In genomic region chr9:66919382-66919971, GRCm38 (mm10) we compare ENCODE assay signal across 7 mouse cellular contexts. TPM values are rescaled to one million over a fixed set of nuclear protein-coding genes. Genes with fewer than 3 reads are reported as not detected.
DNase-seq lines count a peak whose midpoint lies in the region; ATAC-seq lines count a peak whose summit lies in the region.

TSS of gene Rab8b (minus strand) at chr9:66919687.

- intact Hi-C loops in gastrocnemius, postnatal 36 days (cut with DNase I) = no loop called here
- intact Hi-C loops in left cerebral cortex, postnatal 25 days (cut with DNase I) = loop anchor here (1.0 to 5.0 kb wide), 3 partner anchors 42 to 85 kb away; partner anchors contain the start of genes Aph1c and Lactb

- H3K27me3 ChIP-seq in intestine, embryonic 15.5 days (replicated peaks) = no peaks in the 10 kb centered on the region
- H3K27me3 ChIP-seq in midbrain, embryonic 10.5 days (ENCODE audit: low read depth, poor library complexity, severe bottlenecking) = peaks cover 10% of the 10 kb centered on the region; the same call in 1 of the 2 replicates

- DNase-seq in adrenal gland, adult 2 months = peak; percentile 98
- peak; percentile 96 for DNase-seq in embryo, embryonic 11.5 days (ENCODE audit: low read depth, low spot score)
- DNase-seq in gastrocnemius, postnatal 36 days = peak; percentile 89 to 98
- peak; percentile 95 to 98 for DNase-seq in left cerebral cortex, postnatal 25 days (ENCODE audit: low spot score in 2 of 2)
- peak; percentile 99 for DNase-seq in midbrain, embryonic 10.5 days (ENCODE audit: low spot score)
- DNase-seq in right cerebral cortex, postnatal 4 days = peak; percentile 98

- H3K27ac ChIP-seq in intestine, embryonic 15.5 days = peak within 1 kb of the TSS; percentile 92
- H3K27ac ChIP-seq in midbrain, embryonic 10.5 days (replicated peaks) = peak within 1 kb of the TSS; percentile 95

- H3K9ac ChIP-seq in intestine, embryonic 15.5 days = peak within 1 kb of the TSS; percentile 90

- H3K4me2 ChIP-seq in intestine, embryonic 15.5 days (replicated peaks) = peak within 1 kb of the TSS; percentile 79

- ATAC-seq in intestine, embryonic 15.5 days = peak; percentile 99

- peaks cover 12% of the 10 kb centered on the region for H3K4me1 ChIP-seq in intestine, embryonic 15.5 days (replicated peaks)
- peaks cover 26% of the 10 kb centered on the region for H3K4me1 ChIP-seq in midbrain, embryonic 10.5 days

- no peaks in the 10 kb centered on the region for H3K36me3 ChIP-seq in intestine, embryonic 15.5 days
- 0 out of 2 replicates have a peak, but pooled peaks cover 4% of the 10 kb centered on the region for H3K36me3 ChIP-seq in midbrain, embryonic 10.5 days

- no peaks in the 10 kb centered on the region for H3K9me3 ChIP-seq in intestine, embryonic 15.5 days
- H3K9me3 ChIP-seq in midbrain, embryonic 10.5 days (replicated peaks) = no peaks in the 10 kb centered on the region

- H3K4me3 ChIP-seq in intestine, embryonic 15.5 days (replicated peaks) = peak within 1 kb of the TSS; percentile 85
- peak within 1 kb of the TSS; percentile 79 for H3K4me3 ChIP-seq in midbrain, embryonic 10.5 days

- under 1% methylated on average over 49 of the region's 49 CpGs for WGBS in intestine, embryonic 15.5 days
- WGBS in midbrain, embryonic 10.5 days = under 1% methylated on average over 49 of the region's 49 CpGs

RNA-seq across cellular contexts. Expression of gene Rab8b, which starts in this region (rescaled TPM):
- 10 to 100 TPM; 14.6 to 19.4 TPM for total RNA-seq in adrenal gland, adult 2 months (2021)
- 3.2 and 3.9 TPM in 2 replicates for polyA plus RNA-seq in adrenal gland, adult 2 months (2012; rRNA removed)
- total RNA-seq in gastrocnemius, postnatal 36 days (2021) = 1 to 10 TPM; 5.0 to 5.5 TPM
- polyA plus RNA-seq in intestine, embryonic 15.5 days (2015; fragmentation: Nextera tagmentation; extraction: Ambion mirVana) = 20.5 and 20.6 TPM in 2 replicates
- total RNA-seq in left cerebral cortex, postnatal 25 days (2021) = 10 to 100 TPM; 27.2 to 31.0 TPM
- polyA plus RNA-seq in midbrain, embryonic 10.5 days (2016; fragmentation: Nextera tagmentation; extraction: Ambion mirVana) = 26.7 and 32.1 TPM in 2 replicates

Comparison
In these comparisons a context has a peak if more than half of its experiments do, and no peak if none do; other contexts are left out.
1. Peak in every context shown above with its lines: DNase-seq, ATAC-seq, H3K4me3 ChIP-seq and H3K27ac ChIP-seq.